Mouse (Mus musculus): ENCODE data around the gene Pcdh15. TPM values are rescaled to one million over a fixed set of nuclear protein-coding genes. Genes with fewer than 3 reads are reported as not detected.

Gene Pcdh15
- polyA plus RNA-seq, 1 experiment from 2014 or later, result 17.3 TPM

- ATAC-seq, result no peak
- H3K27ac ChIP-seq (ENCODE audit: low read length), result no peak overlapping the region
- WGBS, result 65% methylated on average over 7 of the region's 7 CpGs
- H3K9me3 ChIP-seq (replicated peaks; ENCODE audit: control insufficient read depth, low read length, poor library complexity, severe bottlenecking), result no peaks in the 10 kb centered on the region
- H3K4me3 ChIP-seq (ENCODE audit: low read depth, low read length), result no peak overlapping the region
- H3K4me2 ChIP-seq (ENCODE audit: low read length), result no peak overlapping the region
- no peak overlapping the region for H3K9ac ChIP-seq (ENCODE audit: low read depth, low read length)
- H3K27me3 ChIP-seq (ENCODE audit: control insufficient read depth, insufficient read depth, low read depth, low read length), result no peaks in the 10 kb centered on the region
- H3K36me3 ChIP-seq (ENCODE audit: control insufficient read depth, insufficient read depth, low read length), result no peaks in the 10 kb centered on the region
- no peaks in the 10 kb centered on the region for H3K4me1 ChIP-seq (ENCODE audit: control insufficient read depth, insufficient read depth, low read length)
These were observed 1280.4 kb downstream of the Pcdh15 start for GRCm38 (mm10) chr10:74379276-74380134.

- Histone ChIP-seq H3K9ac (ENCODE audit: low read depth, low read length) (no peak overlapping the region), H3K4me1 (ENCODE audit: control insufficient read depth, insufficient read depth, low read length) (no peaks in the 10 kb centered on the region), H3K4me2 (ENCODE audit: low read length) (no peak overlapping the region), H3K36me3 (ENCODE audit: control insufficient read depth, insufficient read depth, low read length) (no peaks in the 10 kb centered on the region), H3K27ac (ENCODE audit: low read length) (no peak overlapping the region), H3K27me3 (ENCODE audit: control insufficient read depth, insufficient read depth, low read depth, low read length) (no peaks in the 10 kb centered on the region), H3K9me3 (replicated peaks; ENCODE audit: control insufficient read depth, low read length, poor library complexity, severe bottlenecking) (no peaks in the 10 kb centered on the region), H3K4me3 (ENCODE audit: low read depth, low read length) (no peak overlapping the region)
- ATAC-seq, result no peak
- 70% methylated on average over 10 of the region's 10 CpGs for WGBS
These were observed 1288.7 kb downstream of the Pcdh15 start for GRCm38 (mm10) chr10:74387538-74388499.

- no peaks in the 10 kb centered on the region for H3K4me1 ChIP-seq (ENCODE audit: control insufficient read depth, insufficient read depth, low read length)
- no peak for ATAC-seq
These were observed 1304.0 kb downstream of the Pcdh15 start for GRCm38 (mm10) chr10:74403111-74403510.

GRCm38 (mm10) chr10:74414021-74414420 lies 1314.9 kb downstream of the Pcdh15 start:
- Histone ChIP-seq H3K4me3 (ENCODE audit: low read depth, low read length) (no peak overlapping the region), H3K36me3 (ENCODE audit: control insufficient read depth, insufficient read depth, low read length) (no peaks in the 10 kb centered on the region), H3K4me1 (ENCODE audit: control insufficient read depth, insufficient read depth, low read length) (no peaks in the 10 kb centered on the region), H3K27ac (ENCODE audit: low read length) (no peak overlapping the region), H3K27me3 (ENCODE audit: control insufficient read depth, insufficient read depth, low read depth, low read length) (no peaks in the 10 kb centered on the region), H3K9me3 (replicated peaks; ENCODE audit: control insufficient read depth, low read length, poor library complexity, severe bottlenecking) (no peaks in the 10 kb centered on the region), H3K9ac (ENCODE audit: low read depth, low read length) (no peak overlapping the region), H3K4me2 (ENCODE audit: low read length) (no peak overlapping the region)
- WGBS, result 69% methylated on average over 3 of the region's 3 CpGs
- no peak for ATAC-seq

More at GRCm38 (mm10) chr10:74403111-74403510, 1304.0 kb downstream of the Pcdh15 start:
- H3K27me3 ChIP-seq (ENCODE audit: control insufficient read depth, insufficient read depth, low read depth, low read length), result no peaks in the 10 kb centered on the region
- 81% methylated on average over 8 of the region's 8 CpGs for WGBS
- no peaks in the 10 kb centered on the region for H3K36me3 ChIP-seq (ENCODE audit: control insufficient read depth, insufficient read depth, low read length)
- no peak overlapping the region for H3K4me3 ChIP-seq (ENCODE audit: low read depth, low read length)
- H3K9me3 ChIP-seq (replicated peaks; ENCODE audit: control insufficient read depth, low read length, poor library complexity, severe bottlenecking), result no peaks in the 10 kb centered on the region
- H3K27ac ChIP-seq (ENCODE audit: low read length), result no peak overlapping the region
- H3K9ac ChIP-seq (ENCODE audit: low read depth, low read length), result no peak overlapping the region
- no peak overlapping the region for H3K4me2 ChIP-seq (ENCODE audit: low read length)

- Histone ChIP-seq H3K27ac (ENCODE audit: low read length) (no peak overlapping the region), H3K27me3 (ENCODE audit: control insufficient read depth, insufficient read depth, low read depth, low read length) (no peaks in the 10 kb centered on the region), H3K4me1 (ENCODE audit: control insufficient read depth, insufficient read depth, low read length) (no peaks in the 10 kb centered on the region), H3K4me2 (ENCODE audit: low read length) (no peak overlapping the region), H3K9ac (ENCODE audit: low read depth, low read length) (no peak overlapping the region), H3K4me3 (ENCODE audit: low read depth, low read length) (no peak overlapping the region), H3K36me3 (ENCODE audit: control insufficient read depth, insufficient read depth, low read length) (no peaks in the 10 kb centered on the region), H3K9me3 (replicated peaks; ENCODE audit: control insufficient read depth, low read length, poor library complexity, severe bottlenecking) (no peaks in the 10 kb centered on the region)
- 72% methylated on average over 1 of the region's 1 CpGs for WGBS
- no peak for ATAC-seq
These were observed 1315.8 kb downstream of the Pcdh15 start for GRCm38 (mm10) chr10:74414945-74415344.

- no peak overlapping the region for H3K9ac ChIP-seq (ENCODE audit: low read depth, low read length)
- H3K27ac ChIP-seq (ENCODE audit: low read length), result no peak overlapping the region; the same call in 1 of the 2 replicates
- 57% methylated on average over 4 of the region's 4 CpGs for WGBS
- no peak for ATAC-seq
- H3K36me3 ChIP-seq (ENCODE audit: control insufficient read depth, insufficient read depth, low read length), result no peaks in the 10 kb centered on the region
- no peaks in the 10 kb centered on the region for H3K4me1 ChIP-seq (ENCODE audit: control insufficient read depth, insufficient read depth, low read length)
- H3K27me3 ChIP-seq (ENCODE audit: control insufficient read depth, insufficient read depth, low read depth, low read length), result no peaks in the 10 kb centered on the region
- H3K4me3 ChIP-seq (ENCODE audit: low read depth, low read length), result no peak overlapping the region
- H3K4me2 ChIP-seq (ENCODE audit: low read length), result no peak overlapping the region
- H3K9me3 ChIP-seq (replicated peaks; ENCODE audit: control insufficient read depth, low read length, poor library complexity, severe bottlenecking), result no peaks in the 10 kb centered on the region
These were observed 1316.2 kb downstream of the Pcdh15 start for GRCm38 (mm10) chr10:74415359-74415758.

- no peaks in the 10 kb centered on the region for H3K27me3 ChIP-seq (ENCODE audit: control insufficient read depth, insufficient read depth, low read depth, low read length)
- H3K27ac ChIP-seq (ENCODE audit: low read length), result no peak overlapping the region
- no peak overlapping the region for H3K4me2 ChIP-seq (ENCODE audit: low read length)
- WGBS, result 71% methylated on average over 10 of the region's 10 CpGs
- no peak for ATAC-seq
- no peaks in the 10 kb centered on the region for H3K9me3 ChIP-seq (replicated peaks; ENCODE audit: control insufficient read depth, low read length, poor library complexity, severe bottlenecking)
- H3K4me1 ChIP-seq (ENCODE audit: control insufficient read depth, insufficient read depth, low read length), result no peaks in the 10 kb centered on the region
- no peak overlapping the region for H3K4me3 ChIP-seq (ENCODE audit: low read depth, low read length)
- H3K9ac ChIP-seq (ENCODE audit: low read depth, low read length), result no peak overlapping the region
- no peaks in the 10 kb centered on the region for H3K36me3 ChIP-seq (ENCODE audit: control insufficient read depth, insufficient read depth, low read length)
These were observed 1316.8 kb downstream of the Pcdh15 start for GRCm38 (mm10) chr10:74415949-74416348.

GRCm38 (mm10) chr10:74450069-74450468 lies 1350.9 kb downstream of the Pcdh15 start:
- no peaks in the 10 kb centered on the region for H3K27me3 ChIP-seq (ENCODE audit: control insufficient read depth, insufficient read depth, low read depth, low read length)
- H3K36me3 ChIP-seq (ENCODE audit: control insufficient read depth, insufficient read depth, low read length), result no peaks in the 10 kb centered on the region
- WGBS, result 56% methylated on average over 11 of the region's 11 CpGs
- H3K9ac ChIP-seq (ENCODE audit: low read depth, low read length), result no peak overlapping the region
- H3K4me2 ChIP-seq (ENCODE audit: low read length), result no peak overlapping the region
- no peak overlapping the region for H3K4me3 ChIP-seq (ENCODE audit: low read depth, low read length)
- H3K9me3 ChIP-seq (replicated peaks; ENCODE audit: control insufficient read depth, low read length, poor library complexity, severe bottlenecking), result no peaks in the 10 kb centered on the region
- H3K4me1 ChIP-seq (ENCODE audit: control insufficient read depth, insufficient read depth, low read length), result no peaks in the 10 kb centered on the region
- no peak for ATAC-seq
- H3K27ac ChIP-seq (ENCODE audit: low read length), result no peak overlapping the region

- no peak overlapping the region for H3K27ac ChIP-seq (ENCODE audit: low read length)
- WGBS, result 12% methylated on average over 2 of the region's 2 CpGs
- H3K9ac ChIP-seq (ENCODE audit: low read depth, low read length), result no peak overlapping the region
- no peaks in the 10 kb centered on the region for H3K4me1 ChIP-seq (ENCODE audit: control insufficient read depth, insufficient read depth, low read length)
- H3K36me3 ChIP-seq (ENCODE audit: control insufficient read depth, insufficient read depth, low read length), result no peaks in the 10 kb centered on the region
- H3K27me3 ChIP-seq (ENCODE audit: control insufficient read depth, insufficient read depth, low read depth, low read length), result no peaks in the 10 kb centered on the region
- no peaks in the 10 kb centered on the region for H3K9me3 ChIP-seq (replicated peaks; ENCODE audit: control insufficient read depth, low read length, poor library complexity, severe bottlenecking)
- no peak overlapping the region for H3K4me2 ChIP-seq (ENCODE audit: low read length)
- H3K4me3 ChIP-seq (ENCODE audit: low read depth, low read length), result no peak overlapping the region
- no peak for ATAC-seq
These were observed 1364.8 kb downstream of the Pcdh15 start for GRCm38 (mm10) chr10:74463972-74464371.
